Mouse (Mus musculus): ENCODE data around the gene 4930435E12Rik.

DNA sequence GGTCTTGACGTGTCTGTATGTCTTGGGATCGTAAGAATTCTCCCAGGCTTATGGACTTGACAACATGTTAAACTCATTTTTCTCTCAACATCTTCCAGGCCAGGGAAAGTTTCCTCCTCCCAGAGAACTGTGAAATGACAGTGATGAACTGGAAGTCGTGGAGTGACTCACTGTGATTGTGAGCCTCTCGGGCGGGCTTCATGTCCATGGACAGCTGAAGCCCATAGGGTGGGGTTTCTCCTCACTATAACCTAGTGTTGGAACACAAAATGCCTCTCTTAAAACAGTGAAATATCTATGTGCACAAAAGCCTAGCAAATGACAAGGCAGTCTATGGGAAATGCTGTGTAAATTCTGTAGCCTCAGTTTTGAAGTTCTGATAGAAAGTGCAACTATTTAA is 35.8 kb upstream of the 4930435E12Rik start:
- no peak for TF ChIP-seq POLR2A (IDR thresholded peaks at IDR 0.05; ENCODE audit: insufficient read depth, low read depth, low read length)
- no peak for TF ChIP-seq EP300 (IDR thresholded peaks at IDR 0.05; ENCODE audit: insufficient read depth, low read depth, low read length)
- TF ChIP-seq CTCF (IDR thresholded peaks at IDR 0.05): no peak
